Mouse (Mus musculus) limb, embryonic 13.5 days (tissue): ENCODE data around the gene Crygb. TPM values are rescaled to one million over a fixed set of nuclear protein-coding genes. Genes with fewer than 3 reads are reported as not detected.

Experiments
- polyA plus RNA-seq: library from polyadenylated mRNA; unstranded; fragments of >200 nt; fragmentation: Nextera tagmentation; extraction: Ambion mirVana; gene quantifications from 2 replicates; pipeline ENCODE4 v1.2.1, GENCODE M21; 2015

Crygb gene
- polyA plus RNA-seq, 1 experiment from 2014 or later, result 0.33 TPM

Other genes with a start within 250 kb of the Crygb start
- 7.3 and 9.5 TPM in 2 replicates for gene Plekhm3, start 125.5 kb downstream of the Crygb start, polyA plus RNA-seq
- gene Akr1cl, start 49.5 kb downstream of the Crygb start, polyA plus RNA-seq, result 0.27 and 0.36 TPM in 2 replicates
- not detected in 2 replicates for gene Cryge, start 31.1 kb downstream of the Crygb start, polyA plus RNA-seq
- not detected in 2 replicates for gene Crygd, start 18.8 kb downstream of the Crygb start, polyA plus RNA-seq
- gene Crygc, start 8.6 kb downstream of the Crygb start, polyA plus RNA-seq, result not detected in 2 replicates
- not detected in 2 replicates for gene Cryga, start 21.1 kb upstream of the Crygb start, polyA plus RNA-seq
- gene Gm28845, start 37.3 kb upstream of the Crygb start, polyA plus RNA-seq, result not detected in 2 replicates
- 0.13 and 0.33 TPM in 2 replicates for gene D630023F18Rik, start 40.9 kb upstream of the Crygb start, polyA plus RNA-seq
- gene Idh1, start 104.2 kb upstream of the Crygb start, polyA plus RNA-seq, result 132 and 146 TPM in 2 replicates
- 11.9 and 14.2 TPM in 2 replicates for gene Pikfyve, start 104.4 kb upstream of the Crygb start, polyA plus RNA-seq
- 0.15 and 0.18 TPM in 2 replicates for gene Pth2r, start 199.8 kb upstream of the Crygb start, polyA plus RNA-seq